Mouse (Mus musculus) common myeloid progenitor, adult 5-6 weeks (primary cell): ENCODE results near the gene Lmf2. TPM values are rescaled to one million over a fixed set of nuclear protein-coding genes. Genes with fewer than 3 reads are reported as not detected.

Source experiments
- ATAC-seq: replicated peaks from 2 replicates; pipeline ENCODE4 v1.8.0; 2016; ENCODE audit warnings: low read depth, mild to moderate bottlenecking, moderate TSS enrichment, inconsistent platforms; ENCODE audit not compliant: poor library complexity, severe bottlenecking
- total RNA-seq: library from RNA; stranded (forward); fragments of 200-1000, 187-1606 nt; gene quantifications from 2 replicates; pipeline ENCODE4 v1.2.3, GENCODE M21; 2017

The Lmf2 gene
- total RNA-seq, 1 experiment from 2014 or later = 14.4 TPM

- peak; percentile 69 for ATAC-seq
These were observed 17.7 kb upstream of the Lmf2 start for GRCm38 (mm10) chr15:89373027-89373761.

- no peak for ATAC-seq
These were observed 17.1 kb upstream of the Lmf2 start for GRCm38 (mm10) chr15:89372536-89372935.

GRCm38 (mm10) chr15:89372068-89372467 is 16.6 kb upstream of the Lmf2 start:
- ATAC-seq = no peak

DNA sequence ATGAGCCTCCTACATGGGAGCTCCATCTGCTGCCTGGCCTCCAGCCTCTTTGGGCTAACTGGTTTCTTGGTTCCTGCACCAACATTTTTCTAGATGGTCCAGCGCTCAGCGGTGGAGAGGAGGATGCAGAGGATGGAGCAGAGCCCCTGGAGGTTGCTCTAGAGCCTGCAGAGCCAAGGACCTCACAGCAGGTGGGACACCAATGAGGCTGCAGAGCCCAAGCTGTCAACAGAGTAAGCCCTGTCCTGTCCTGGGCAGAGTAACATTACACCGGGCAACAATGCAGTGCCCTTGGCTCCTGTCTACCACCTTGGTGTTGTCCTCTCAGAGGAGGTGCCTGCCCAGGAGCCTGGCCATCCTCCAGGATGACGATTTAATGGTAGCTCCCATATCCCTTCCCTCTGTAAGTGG is 9.7 kb upstream of the Lmf2 start:
- no peak for ATAC-seq

DNA sequence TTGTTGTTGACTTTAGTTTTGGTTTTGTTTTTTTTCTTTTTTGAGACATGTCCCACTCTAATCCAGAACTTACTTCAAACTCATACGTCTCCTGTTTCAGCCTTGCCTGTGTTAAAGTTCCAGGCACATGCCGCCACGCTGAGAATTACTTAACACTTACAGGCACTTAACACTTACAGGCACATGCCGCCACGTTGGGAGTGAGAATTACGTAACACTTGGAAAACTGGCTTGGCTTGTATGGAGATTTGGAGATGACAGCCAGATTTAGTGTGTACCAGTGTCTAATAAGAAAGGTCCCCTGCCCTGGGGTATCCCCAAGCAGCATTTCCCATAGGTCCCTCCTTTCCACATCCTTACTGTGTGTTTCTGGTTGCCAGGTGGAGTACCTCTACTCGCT is 7.6 kb upstream of the Lmf2 start:
- ATAC-seq = no peak

GRCm38 (mm10) chr15:89358784-89359183 is 3.3 kb upstream of the Lmf2 start:
- no peak for ATAC-seq

DNA sequence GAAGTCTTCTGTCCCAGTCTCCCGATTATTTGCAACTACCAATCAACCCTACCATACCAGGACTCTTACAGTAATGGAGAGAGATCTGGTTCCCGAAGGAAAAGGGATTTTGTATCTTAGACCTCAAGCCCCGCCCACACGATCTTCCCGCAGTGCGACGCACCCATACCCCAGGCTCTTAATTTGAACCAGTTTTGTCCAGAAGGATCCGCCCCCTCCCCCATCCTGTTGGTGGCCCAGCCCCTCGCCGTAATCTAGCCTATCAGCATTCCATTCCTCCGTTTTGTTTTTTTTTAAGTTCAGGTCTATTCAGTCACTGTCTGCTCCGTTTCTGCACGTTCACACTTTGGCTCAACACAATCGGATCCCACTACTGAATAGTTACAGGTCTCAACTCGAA is 913 bp upstream of the Lmf2 start:
- peak; percentile 72 for ATAC-seq

DNA sequence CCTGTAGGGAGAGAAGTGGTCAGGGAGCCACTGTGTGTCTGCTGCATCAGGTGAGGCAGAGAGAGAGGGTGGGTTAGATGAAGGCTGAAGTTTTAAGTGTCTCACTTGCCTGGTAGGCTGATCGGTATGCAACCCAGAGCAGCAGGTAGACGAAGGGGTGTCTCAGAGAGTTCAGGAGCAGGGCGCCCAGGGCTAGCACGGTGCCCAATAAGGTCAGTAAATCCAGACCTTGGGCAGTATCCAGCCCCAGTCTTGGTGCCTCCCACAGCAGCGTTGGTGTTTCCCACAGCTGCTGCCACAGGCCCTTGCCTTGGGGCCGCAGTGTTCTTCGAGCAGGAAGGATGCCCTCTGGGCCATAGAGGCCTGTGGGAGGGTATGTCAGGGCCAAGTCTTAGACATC is 1.0 kb downstream of the Lmf2 start:
- no peak for ATAC-seq

DNA sequence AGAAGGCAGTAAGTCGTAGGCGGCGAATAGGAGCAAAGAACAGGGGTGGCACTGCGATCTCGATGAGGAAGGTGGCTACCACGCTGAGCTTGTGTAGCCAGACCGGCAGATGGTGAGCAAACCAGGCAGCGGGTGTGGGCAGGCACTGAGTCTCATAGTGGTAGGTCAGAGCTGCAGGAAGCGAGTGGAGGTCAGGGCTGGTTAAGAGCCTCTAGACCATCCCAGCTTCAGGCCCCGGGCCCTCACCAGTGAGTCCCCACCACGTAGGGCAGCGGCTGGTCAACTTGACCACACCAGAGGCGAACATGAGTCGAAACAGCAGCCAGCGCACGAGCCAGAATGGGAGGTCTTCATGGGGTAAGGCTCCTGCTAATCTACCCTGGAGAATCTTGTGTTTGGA is 1.6 kb downstream of the Lmf2 start:
- ATAC-seq = no peak

DNA sequence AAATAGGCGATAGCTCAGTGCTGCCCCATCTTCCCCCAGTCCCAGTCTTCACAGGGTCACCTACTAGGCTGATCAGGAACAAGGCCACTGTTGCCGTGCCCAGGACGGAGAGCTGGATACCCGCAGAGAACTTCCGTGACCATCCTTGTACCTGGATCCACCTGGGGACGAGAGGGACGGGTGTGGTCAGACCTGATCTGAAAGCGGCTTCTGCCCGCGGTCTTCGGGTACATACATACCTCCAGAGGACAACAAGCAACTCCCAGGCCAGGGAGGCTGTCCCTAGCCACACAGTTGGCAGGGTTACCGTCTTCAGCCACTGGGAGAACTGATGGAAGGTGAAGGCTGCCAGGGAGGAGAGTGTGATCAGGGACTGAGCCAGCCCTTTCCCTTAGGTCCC is 2.7 kb downstream of the Lmf2 start:
- ATAC-seq = no peak

GRCm38 (mm10) chr15:89352054-89352453 is 3.4 kb downstream of the Lmf2 start:
- ATAC-seq = no peak

DNA sequence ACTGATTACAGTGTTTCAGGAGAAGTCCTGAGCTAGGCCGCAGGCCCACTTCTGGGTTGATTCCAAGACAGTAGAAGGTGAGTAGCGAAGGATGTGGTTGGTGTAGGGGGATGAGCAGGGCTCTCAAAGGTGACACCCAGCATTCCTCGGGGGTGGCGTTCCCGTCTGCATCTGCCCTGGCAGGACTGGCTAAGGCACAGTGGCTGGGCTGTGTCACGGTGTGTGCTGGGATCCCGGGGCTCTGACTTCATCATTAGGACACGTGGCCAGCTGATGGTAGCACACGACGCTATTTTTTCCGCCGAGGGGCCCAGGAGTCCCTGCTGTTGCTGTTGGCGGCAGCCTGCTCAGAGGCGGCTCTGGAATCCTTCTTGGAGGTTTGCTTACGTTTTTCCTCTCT is 4.2 kb downstream of the Lmf2 start:
- ATAC-seq = no peak

DNA sequence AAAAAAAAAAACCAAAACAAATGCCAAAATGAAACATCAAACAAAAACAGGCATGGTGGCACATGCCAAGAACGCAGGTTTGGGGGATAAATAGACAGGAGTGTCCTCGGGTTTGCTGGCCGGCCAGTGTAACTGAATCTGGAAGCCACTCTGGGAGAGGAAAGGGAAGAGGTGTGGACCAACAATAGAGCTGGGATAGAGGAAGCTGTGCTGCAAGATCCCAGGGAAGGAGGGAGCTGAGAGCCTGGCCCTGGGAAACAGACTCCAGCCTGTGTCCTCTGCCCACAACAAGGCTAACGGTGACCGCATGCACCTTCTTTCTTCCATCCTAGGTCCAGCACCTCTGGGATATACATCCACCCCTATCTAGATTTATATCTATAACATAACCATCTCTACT is 5.0 kb downstream of the Lmf2 start:
- ATAC-seq = no peak

GRCm38 (mm10) chr15:89343325-89343724 is 12.1 kb downstream of the Lmf2 start:
- no peak for ATAC-seq

DNA sequence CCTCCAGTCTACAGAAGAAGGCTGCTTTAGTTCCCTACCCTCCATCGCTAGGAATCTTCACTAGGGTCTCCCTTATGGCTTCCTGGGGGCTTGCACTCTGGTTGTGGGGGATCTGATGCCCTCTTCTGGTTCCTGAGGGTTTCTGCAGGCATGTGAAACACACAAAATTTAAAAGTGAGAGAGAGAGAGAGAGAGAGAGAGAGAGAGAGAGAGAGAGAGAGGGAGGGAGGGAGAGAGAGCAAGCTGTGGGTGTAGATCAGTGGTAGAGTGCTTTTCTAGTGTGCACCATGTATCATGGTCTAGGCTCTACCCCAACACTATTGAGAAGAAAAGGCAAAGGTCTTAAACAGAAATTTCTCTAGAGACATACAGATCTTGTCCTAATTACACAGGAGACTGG is 13.8 kb downstream of the Lmf2 start:
- no peak for ATAC-seq

DNA sequence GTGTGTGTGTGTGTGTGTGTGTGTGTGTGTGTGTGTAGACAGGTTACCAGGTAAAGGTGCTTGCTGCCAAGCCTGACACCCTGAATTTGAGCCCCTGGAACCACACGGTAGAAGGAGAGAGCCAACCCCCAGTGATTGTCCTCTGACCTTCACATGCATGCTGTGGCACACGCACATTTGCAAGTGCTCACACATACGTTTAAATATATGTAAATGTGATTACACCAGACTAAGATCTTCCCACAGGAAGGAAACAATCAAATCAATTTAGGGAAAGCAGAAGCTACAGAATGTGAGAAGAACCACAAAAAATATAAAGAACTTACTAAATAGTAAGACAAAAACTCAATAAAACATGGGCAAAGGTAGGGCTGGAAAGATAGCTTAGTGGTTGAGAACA is 15.3 kb downstream of the Lmf2 start:
- ATAC-seq = peak; percentile 67

GRCm38 (mm10) chr15:89339696-89340095 is 15.8 kb downstream of the Lmf2 start:
- peak; percentile 80 for ATAC-seq

GRCm38 (mm10) chr15:89336422-89336821 is 19.0 kb downstream of the Lmf2 start:
- no peak for ATAC-seq

DNA sequence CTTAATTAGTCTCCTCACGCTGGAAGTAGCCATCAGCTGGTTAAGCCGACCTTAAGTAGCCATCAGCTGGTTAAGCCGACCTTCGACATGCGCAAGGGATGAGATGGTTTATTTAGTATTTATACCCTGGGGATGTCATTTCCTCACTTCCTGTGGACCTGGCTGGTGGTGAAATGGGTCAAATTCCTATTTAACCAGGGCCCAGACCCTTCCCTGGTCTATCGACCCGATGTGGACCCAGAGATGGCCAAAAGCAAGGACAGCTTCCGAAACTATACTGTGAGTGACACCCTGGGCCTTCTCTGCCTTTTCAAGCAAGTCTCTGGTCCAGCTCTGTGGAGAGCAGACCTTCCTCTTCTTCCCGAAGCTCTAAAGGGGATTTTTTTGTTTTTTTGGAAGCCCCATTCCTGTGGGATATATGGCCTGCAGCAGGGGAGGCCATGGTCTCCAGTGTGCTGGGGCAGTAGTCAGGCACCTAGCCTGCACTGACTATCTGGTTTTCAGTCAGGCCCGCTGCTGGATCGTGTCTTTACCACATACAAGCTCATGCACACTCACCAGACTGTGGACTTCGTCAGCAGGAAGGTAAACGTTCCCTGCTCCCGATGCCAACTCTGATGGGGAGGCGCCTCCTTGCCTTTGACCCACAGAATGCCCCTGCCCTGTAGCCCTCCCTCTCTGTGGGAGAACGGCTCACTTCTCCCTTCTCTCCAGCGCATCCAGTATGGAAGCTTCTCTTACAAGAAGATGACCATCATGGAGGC is 20.5 kb downstream of the Lmf2 start:
- ATAC-seq = no peak

GRCm38 (mm10) chr15:89334271-89334670 is 21.2 kb downstream of the Lmf2 start, which contains the start of gene Miox:
Gene Miox, plus strand, starts transcription at chr15:89334398.
- no peak for ATAC-seq

GRCm38 (mm10) chr15:89326441-89326840 is 29.0 kb downstream of the Lmf2 start:
- no peak for ATAC-seq

GRCm38 (mm10) chr15:89323656-89324055 is 31.8 kb downstream of the Lmf2 start:
- 0 out of 2 replicates have a peak, but pooled peaks have one; percentile 29 for ATAC-seq
